Mouse (Mus musculus): Measurements from ENCODE around the gene Sms. TPM values are rescaled to one million over a fixed set of nuclear protein-coding genes. Genes with fewer than 3 reads are reported as not detected.

Gene Sms
- polyA plus RNA-seq (2011; ENCODE audit: insufficient read depth, insufficient read length, low replicate concordance, missing spikeins) = 13.5 and 18.0 TPM in 2 replicates

- WGBS = 18% methylated on average over 37 of the region's 45 CpGs
- peak within 1 kb of the TSS; percentile 87 for H3K27ac ChIP-seq (ENCODE audit: control insufficient read depth, insufficient read depth, low read depth, low read length, poor library complexity)
- peak; percentile 26; the same call in 1 of the 2 replicates for TF ChIP-seq POLR2A (IDR thresholded peaks at IDR 0.05; ENCODE audit: borderline replicate concordance, control insufficient read depth, low read depth, low read length)
- no peak for TF ChIP-seq CTCF (IDR thresholded peaks at IDR 0.05; ENCODE audit: control insufficient read depth, insufficient read depth, low read length)
These were observed at the start of gene Sms for GRCm38 (mm10) chrX:157491944-157492726. TSS of gene Sms (minus strand) at chrX:157492287.

DNA sequence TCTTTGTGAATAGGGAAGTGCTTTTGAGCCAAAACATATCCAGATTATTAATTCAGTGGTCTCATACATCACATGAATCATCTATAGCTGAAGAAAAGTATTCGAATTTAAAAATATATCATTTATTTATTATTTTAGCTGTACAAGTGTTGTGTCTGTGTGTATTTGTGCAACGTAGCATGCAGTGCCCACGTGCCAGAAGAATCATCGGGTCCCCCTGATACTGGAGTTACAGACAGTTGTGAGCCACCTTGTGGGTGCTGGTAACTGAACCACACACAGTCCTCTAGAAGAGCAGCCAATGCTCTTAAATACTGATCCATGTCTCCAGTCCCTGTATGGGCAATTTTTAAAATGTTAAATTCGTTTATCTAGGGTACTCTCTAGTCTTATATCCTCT lies 14.3 kb upstream of the Sms start:
- Histone ChIP-seq H3K27ac (ENCODE audit: control insufficient read depth, insufficient read depth, low read depth, low read length, poor library complexity) (no peak overlapping the region), H3K4me1 (ENCODE audit: control insufficient read depth, insufficient read depth, low read length) (no peaks in the 10 kb centered on the region), H3K4me3 (replicated peaks; ENCODE audit: control insufficient read depth, low read depth, low read length) (no peak overlapping the region)
- TF ChIP-seq POLR2A (IDR thresholded peaks at IDR 0.05; ENCODE audit: borderline replicate concordance, control insufficient read depth, low read depth, low read length) = no peak
- TF ChIP-seq CTCF (IDR thresholded peaks at IDR 0.05; ENCODE audit: control insufficient read depth, insufficient read depth, low read length) = no peak
- WGBS = 63% methylated on average over 5 of the region's 5 CpGs

More at GRCm38 (mm10) chrX:157491944-157492726, at the start of gene Sms:
- no peaks in the 10 kb centered on the region for H3K4me1 ChIP-seq (ENCODE audit: control insufficient read depth, insufficient read depth, low read length)
- peak within 1 kb of the TSS; percentile 76 for H3K4me3 ChIP-seq (replicated peaks; ENCODE audit: control insufficient read depth, low read depth, low read length)

- H3K4me3 ChIP-seq (replicated peaks; ENCODE audit: control insufficient read depth, low read depth, low read length) = no peak overlapping the region
- 79% methylated on average over 1 of the region's 1 CpGs for WGBS
- H3K27ac ChIP-seq (ENCODE audit: control insufficient read depth, insufficient read depth, low read depth, low read length, poor library complexity) = no peak overlapping the region
- no peaks in the 10 kb centered on the region for H3K4me1 ChIP-seq (ENCODE audit: control insufficient read depth, insufficient read depth, low read length)
- TF ChIP-seq POLR2A (IDR thresholded peaks at IDR 0.05; ENCODE audit: borderline replicate concordance, control insufficient read depth, low read depth, low read length) (no peak), CTCF (IDR thresholded peaks at IDR 0.05; ENCODE audit: control insufficient read depth, insufficient read depth, low read length) (no peak)
These were observed 12.4 kb upstream of the Sms start for GRCm38 (mm10) chrX:157504506-157504905.

DNA sequence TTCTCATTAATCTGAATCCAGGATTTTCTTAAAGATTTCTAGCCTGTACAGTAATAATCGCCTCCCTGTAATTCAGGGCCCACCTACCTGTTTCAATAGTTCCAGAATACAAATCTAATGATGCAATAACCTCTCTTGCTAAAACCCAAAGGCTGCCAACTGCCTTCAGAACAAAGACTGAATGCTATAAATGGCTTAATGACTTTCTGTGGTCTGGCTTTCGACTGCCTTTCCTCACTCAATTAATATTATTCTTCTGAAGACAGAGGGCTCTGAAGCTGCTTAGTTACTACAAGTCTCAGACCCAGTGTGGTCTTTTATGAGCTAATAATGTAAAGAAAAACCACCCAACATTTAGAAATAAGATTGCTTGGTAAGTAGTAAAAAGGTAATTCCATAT lies 9.8 kb upstream of the Sms start:
- Histone ChIP-seq H3K27ac (ENCODE audit: control insufficient read depth, insufficient read depth, low read depth, low read length, poor library complexity) (no peak overlapping the region), H3K4me1 (ENCODE audit: control insufficient read depth, insufficient read depth, low read length) (no peaks in the 10 kb centered on the region), H3K4me3 (replicated peaks; ENCODE audit: control insufficient read depth, low read depth, low read length) (no peak overlapping the region)
- TF ChIP-seq CTCF (IDR thresholded peaks at IDR 0.05; ENCODE audit: control insufficient read depth, insufficient read depth, low read length) (no peak), POLR2A (IDR thresholded peaks at IDR 0.05; ENCODE audit: borderline replicate concordance, control insufficient read depth, low read depth, low read length) (no peak)
- WGBS = 38% methylated on average over 2 of the region's 2 CpGs

- Histone ChIP-seq H3K27ac (ENCODE audit: control insufficient read depth, insufficient read depth, low read depth, low read length, poor library complexity) (no peak overlapping the region), H3K4me3 (replicated peaks; ENCODE audit: control insufficient read depth, low read depth, low read length) (no peak overlapping the region), H3K4me1 (ENCODE audit: control insufficient read depth, insufficient read depth, low read length) (no peaks in the 10 kb centered on the region)
- 76% methylated on average over 8 of the region's 8 CpGs for WGBS
- TF ChIP-seq POLR2A (IDR thresholded peaks at IDR 0.05; ENCODE audit: borderline replicate concordance, control insufficient read depth, low read depth, low read length) (no peak), CTCF (IDR thresholded peaks at IDR 0.05; ENCODE audit: control insufficient read depth, insufficient read depth, low read length) (no peak)
These were observed 7.9 kb upstream of the Sms start for GRCm38 (mm10) chrX:157500004-157500403.

- Histone ChIP-seq H3K4me1 (ENCODE audit: control insufficient read depth, insufficient read depth, low read length) (no peaks in the 10 kb centered on the region), H3K27ac (ENCODE audit: control insufficient read depth, insufficient read depth, low read depth, low read length, poor library complexity) (no peak overlapping the region), H3K4me3 (replicated peaks; ENCODE audit: control insufficient read depth, low read depth, low read length) (no peak overlapping the region)
- TF ChIP-seq CTCF (IDR thresholded peaks at IDR 0.05; ENCODE audit: control insufficient read depth, insufficient read depth, low read length) (no peak), POLR2A (IDR thresholded peaks at IDR 0.05; ENCODE audit: borderline replicate concordance, control insufficient read depth, low read depth, low read length) (no peak)
- 83% methylated on average over 4 of the region's 4 CpGs for WGBS
These were observed 1.1 kb upstream of the Sms start for GRCm38 (mm10) chrX:157493159-157493558.

DNA sequence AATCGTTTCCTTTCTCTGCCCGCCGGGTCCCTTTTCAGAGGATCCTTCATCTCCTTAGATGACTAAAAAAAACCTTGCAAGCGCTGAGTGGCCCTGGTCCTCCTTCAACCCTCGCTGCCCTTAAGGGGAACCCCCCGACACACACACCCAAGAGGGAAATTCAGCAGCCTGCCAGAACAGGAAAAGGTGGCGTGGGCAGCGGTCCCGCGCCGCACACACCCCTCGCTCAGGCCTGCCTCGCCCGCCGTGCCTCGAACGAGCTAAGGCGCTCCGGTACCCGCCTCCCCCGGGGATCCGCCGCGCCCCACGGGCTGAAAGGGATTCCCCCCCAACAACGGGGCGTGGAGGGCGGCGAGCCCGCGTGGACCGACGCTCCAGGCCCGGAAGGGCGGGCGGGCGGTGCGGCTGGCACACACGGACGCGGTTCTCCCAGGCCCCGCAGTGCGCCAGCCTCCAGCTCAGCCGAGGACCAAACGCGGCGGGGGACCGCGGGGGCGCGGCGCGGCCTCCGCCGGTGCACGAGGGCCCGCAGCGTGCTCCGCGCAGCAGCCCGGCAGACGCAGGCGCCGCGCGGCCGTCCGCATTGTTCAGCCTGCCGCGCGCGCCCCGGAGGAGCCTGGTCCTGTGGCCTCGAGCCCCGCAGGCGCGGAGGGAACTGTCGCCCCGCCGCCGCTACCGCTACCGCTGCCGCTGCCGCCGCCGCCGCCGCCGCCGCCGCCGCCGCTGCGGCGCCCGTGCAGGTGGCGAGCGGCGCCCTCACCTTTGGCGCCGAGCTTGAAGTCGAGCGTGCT lies 747 bp downstream of the Sms start:
- 38% methylated on average over 97 of the region's 104 CpGs for WGBS
- no peak for TF ChIP-seq CTCF (IDR thresholded peaks at IDR 0.05; ENCODE audit: control insufficient read depth, insufficient read depth, low read length)
- no peak for TF ChIP-seq POLR2A (IDR thresholded peaks at IDR 0.05; ENCODE audit: borderline replicate concordance, control insufficient read depth, low read depth, low read length)
- Histone ChIP-seq H3K27ac (ENCODE audit: control insufficient read depth, insufficient read depth, low read depth, low read length, poor library complexity) (peak overlapping the region; percentile 67; the same call in 1 of the 2 replicates), H3K4me3 (replicated peaks; ENCODE audit: control insufficient read depth, low read depth, low read length) (peak overlapping the region; percentile 76), H3K4me1 (ENCODE audit: control insufficient read depth, insufficient read depth, low read length) (no peaks in the 10 kb centered on the region)

DNA sequence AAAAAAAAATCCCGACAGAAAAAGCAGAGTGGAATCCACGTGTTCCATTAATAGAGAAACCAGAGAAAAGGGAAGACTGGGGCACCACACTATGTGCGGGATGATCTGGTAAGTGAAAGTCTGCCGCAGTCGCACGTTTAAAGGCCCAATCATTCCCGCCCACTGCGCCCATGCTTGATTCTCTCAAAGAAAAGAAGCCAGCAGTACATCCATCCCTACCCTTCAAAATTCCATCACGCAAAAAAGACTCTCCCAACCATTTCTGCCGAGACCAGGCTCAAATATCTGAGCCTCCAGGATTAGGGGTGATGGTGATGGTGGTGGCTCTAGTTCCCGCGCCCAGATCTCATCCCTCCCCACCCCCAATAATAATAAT lies 1.3 kb downstream of the Sms start:
- 9% methylated on average over 12 of the region's 12 CpGs for WGBS
- TF ChIP-seq POLR2A (IDR thresholded peaks at IDR 0.05; ENCODE audit: borderline replicate concordance, control insufficient read depth, low read depth, low read length) = no peak
- TF ChIP-seq CTCF (IDR thresholded peaks at IDR 0.05; ENCODE audit: control insufficient read depth, insufficient read depth, low read length) = no peak
- Histone ChIP-seq H3K4me3 (replicated peaks; ENCODE audit: control insufficient read depth, low read depth, low read length) (peak overlapping the region; percentile 76), H3K4me1 (ENCODE audit: control insufficient read depth, insufficient read depth, low read length) (no peaks in the 10 kb centered on the region), H3K27ac (ENCODE audit: control insufficient read depth, insufficient read depth, low read depth, low read length, poor library complexity) (no peak overlapping the region)
